Mouse (Mus musculus): ENCODE results near the gene Myct1.

Gene Myct1

DNA sequence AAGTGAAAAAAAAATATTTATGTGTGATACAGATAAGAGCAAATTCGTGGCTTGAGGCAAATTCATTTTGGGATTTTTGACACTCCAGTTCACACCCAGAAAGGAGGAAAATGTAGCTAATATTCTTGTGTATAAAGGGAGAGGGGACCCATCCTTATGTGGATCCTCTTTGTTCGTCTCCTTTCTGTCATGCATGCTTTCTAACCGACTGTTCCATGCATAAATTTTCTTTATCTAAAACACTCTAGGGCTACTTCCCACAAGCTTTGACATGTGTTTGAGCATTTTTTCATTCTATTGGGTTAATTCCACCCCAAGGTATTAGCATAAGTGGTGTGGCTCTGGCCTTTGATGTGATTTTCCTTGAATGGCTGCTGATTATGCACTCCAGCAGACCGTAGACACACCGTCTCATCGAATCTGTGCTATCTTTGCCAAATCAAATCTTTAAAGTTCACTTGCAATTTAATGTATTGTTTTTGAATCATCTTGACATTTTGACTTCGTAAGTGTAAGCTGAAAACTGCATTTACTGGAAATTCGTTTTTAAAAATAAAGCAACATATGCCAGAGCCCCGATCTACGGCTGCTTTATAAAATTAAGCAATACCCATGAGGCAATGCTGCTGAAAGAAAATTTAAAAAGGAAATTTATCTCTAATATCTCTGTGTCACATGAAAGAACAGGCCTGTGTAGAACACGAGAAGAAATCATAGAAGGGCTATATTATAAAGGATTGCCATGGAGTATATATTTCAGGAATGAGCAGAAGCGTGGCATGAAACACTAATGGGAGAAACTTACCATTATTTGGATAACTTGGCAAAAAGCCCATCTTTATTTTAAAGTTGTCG, 21.8 kb downstream of the Myct1 start:
- DNase-seq (ENCODE audit: low spot score), result no peak

DNA sequence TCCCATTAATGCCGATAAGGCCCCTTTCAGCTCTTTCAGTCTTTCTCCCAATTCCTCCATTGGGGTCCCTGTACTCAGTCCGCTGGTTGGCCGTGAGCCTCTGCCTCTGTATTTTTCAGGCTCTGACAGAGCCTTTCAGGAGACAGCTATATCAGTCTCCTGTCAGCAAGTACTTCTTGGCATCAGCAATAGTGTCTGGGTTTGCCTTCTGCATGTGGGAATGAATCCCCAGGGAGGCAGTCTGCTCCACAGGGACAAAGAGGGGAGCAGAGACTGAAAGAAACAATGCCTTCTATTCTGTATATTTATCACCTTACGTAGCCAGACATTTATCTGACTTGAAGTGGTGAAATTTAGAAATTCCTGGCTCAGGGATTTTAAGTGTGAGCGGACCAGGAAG, 32.7 kb downstream of the Myct1 start:
- DNase-seq (ENCODE audit: low spot score), result no peak

DNA sequence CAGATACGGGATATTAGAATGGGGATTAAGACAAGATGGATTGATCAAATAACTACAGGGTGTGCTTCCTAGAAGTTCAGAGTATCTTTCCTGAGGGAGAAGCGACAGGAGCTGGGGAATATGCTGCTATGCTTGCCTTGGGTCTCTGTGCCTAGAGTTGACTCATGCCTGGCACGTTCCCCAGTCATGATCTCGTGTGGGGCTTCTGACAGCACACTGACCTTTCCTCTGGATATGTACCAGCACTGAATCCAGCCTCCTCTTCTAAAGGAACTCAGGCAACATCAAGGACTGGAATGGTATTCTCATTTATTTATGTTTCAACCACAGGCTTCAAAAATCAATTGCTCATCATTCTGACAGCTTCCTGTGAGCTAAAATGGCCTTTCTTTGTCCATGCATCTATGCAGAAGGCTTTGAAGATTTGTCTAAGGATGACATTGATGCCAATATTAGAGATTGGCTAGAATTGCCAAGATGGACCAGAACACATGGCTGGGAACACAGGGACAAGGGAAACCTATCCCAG, 40.2 kb downstream of the Myct1 start:
- no peak for DNase-seq (ENCODE audit: low spot score)

DNA sequence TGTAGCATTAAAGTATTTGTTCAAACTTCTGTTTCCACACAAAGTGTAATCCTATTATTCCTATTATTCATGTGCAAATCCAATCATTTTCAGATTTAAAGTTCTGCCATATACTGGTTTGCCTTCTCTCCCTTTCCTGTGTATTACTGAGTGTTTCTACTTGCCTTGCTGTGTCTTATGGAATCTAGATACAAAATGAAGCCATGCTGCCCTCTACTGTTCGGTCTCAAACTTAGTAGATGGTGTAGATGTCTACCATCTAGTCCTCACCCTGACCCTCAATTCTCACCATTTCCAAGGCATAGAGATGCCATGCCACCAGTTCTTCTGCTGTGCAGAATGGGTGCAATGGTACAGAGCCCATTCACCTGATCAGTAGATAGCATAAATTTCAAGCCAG, 40.8 kb downstream of the Myct1 start:
- peak; percentile 26 for DNase-seq (ENCODE audit: low spot score)

DNA sequence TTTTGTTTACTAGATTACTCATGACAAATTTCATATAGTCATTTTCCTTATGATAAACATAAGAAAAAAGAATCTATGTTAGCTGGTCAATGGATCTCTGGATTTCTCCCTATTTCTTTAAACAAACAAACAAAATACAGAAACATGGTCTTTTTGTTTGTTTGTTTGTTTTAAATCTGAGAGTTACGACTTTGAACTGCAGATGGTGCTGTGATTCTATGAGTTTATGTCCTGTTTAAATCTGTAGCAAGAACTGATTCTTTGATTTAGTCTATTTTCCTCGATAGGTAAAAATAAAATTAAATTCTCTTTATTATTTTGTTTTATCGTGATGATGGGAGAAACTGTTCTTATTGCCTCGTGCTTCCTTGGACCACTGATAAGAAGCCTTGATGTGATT, 43.7 kb downstream of the Myct1 start:
- no peak for DNase-seq (ENCODE audit: low spot score)

DNA sequence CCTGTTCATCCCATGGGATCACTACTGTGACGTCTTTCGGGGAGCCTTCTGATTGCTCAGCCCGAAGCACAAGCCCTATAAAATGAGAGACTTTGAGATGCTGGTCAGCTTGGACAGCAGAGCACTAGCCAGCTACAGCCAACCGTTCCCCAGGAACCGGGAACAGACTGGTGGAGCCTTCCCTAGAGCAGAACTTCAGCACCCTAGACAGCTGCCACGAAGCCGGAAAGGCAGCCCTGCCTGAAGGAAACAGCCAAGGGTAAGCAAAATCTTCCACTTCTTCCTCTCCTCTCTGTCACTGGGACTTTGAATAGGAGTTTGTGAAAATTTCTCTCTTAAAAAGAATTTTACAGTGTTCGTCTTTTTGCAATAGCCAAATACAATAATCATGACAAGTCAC, 45.5 kb downstream of the Myct1 start, which contains the start of gene Vip:
Gene Vip, plus strand, starts transcription at position 107 of the 400 bp plus-strand sequence.
- no peak for DNase-seq (ENCODE audit: low spot score)
